Mouse (Mus musculus) bone marrow macrophage, adult 2 months (primary cell): Measurements from ENCODE around the gene Mllt3.

Source experiments
- CTCF ChIP-seq: IDR thresholded peaks from 2 replicates; pipeline ENCODE4 v1.5.1; 2012; ENCODE audit warnings: low read depth, mild to moderate bottlenecking, low read length, moderate library complexity
- POLR2A ChIP-seq: IDR thresholded peaks from 2 replicates; pipeline ENCODE4 v1.6.1; 2012; ENCODE audit warnings: mild to moderate bottlenecking, low read depth, low read length, borderline replicate concordance

DNA sequence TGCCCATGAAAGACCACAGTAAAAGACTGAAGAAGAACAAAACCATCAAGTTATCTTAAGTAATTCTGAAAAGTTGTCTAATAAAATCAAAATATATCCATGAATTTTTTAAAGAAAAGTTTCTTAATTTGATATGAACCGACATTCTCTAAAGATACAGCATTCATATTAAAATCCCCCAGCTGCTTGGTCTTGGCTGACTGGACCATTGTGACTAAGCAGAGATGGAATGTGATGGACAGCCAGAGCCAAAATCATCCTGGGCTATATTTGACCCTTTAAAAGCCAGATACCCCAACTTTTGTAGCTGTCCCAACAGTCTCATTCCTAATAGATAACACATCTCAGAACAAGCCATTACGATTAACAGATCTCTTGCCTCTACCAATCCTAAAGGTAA lies 180.7 kb downstream of the Mllt3 start:
- TF ChIP-seq POLR2A (no peak), CTCF (no peak)
